Mouse (Mus musculus) spleen, postnatal 14 days (tissue): ENCODE measurements around the gene Fgf13.

Source experiments
- DNase-seq, 2 experiments: peaks; one replicate each; pipeline ENCODE4 v3.0.0; 2021 to 2022; ENCODE audit warnings: low spot score in 2 of 2

The Fgf13 gene

GRCm38 (mm10) chrX:59567695-59568431 is at the start of gene Fgf13:
Gene Fgf13 (minus strand): TSS chrX:59568071.
- peak in 1 of 2 experiments; percentile 6 for DNase-seq

GRCm38 (mm10) chrX:59606535-59606934 is 38.7 kb upstream of the Fgf13 start:
- no peak for DNase-seq

- no peak for DNase-seq
Measured at GRCm38 (mm10) chrX:59589050-59589449, 21.2 kb upstream of the Fgf13 start.

GRCm38 (mm10) chrX:59585508-59586186 is 17.8 kb upstream of the Fgf13 start:
- no peak for DNase-seq

GRCm38 (mm10) chrX:59584034-59584433 is 16.2 kb upstream of the Fgf13 start:
- no peak for DNase-seq

- peak in 1 of 2 experiments; percentile 4 for DNase-seq
Measured at GRCm38 (mm10) chrX:59566826-59567694, 811 bp downstream of the Fgf13 start.

- no peak for DNase-seq
Measured at GRCm38 (mm10) chrX:59566017-59566679, 1.7 kb downstream of the Fgf13 start.

- DNase-seq = no peak
Measured at GRCm38 (mm10) chrX:59547931-59548330, 19.9 kb downstream of the Fgf13 start.

GRCm38 (mm10) chrX:59508273-59508672 is 59.6 kb downstream of the Fgf13 start:
- DNase-seq = no peak

- no peak for DNase-seq
Measured at GRCm38 (mm10) chrX:59493388-59493787, 74.5 kb downstream of the Fgf13 start.

- no peak for DNase-seq
Measured at GRCm38 (mm10) chrX:59485426-59485825, 82.4 kb downstream of the Fgf13 start.

GRCm38 (mm10) chrX:59402596-59403285 is 165.1 kb downstream of the Fgf13 start:
- no peak for DNase-seq

- no peak for DNase-seq
Measured at GRCm38 (mm10) chrX:59290916-59291411, 276.9 kb downstream of the Fgf13 start.

GRCm38 (mm10) chrX:59251576-59251975 is 316.3 kb downstream of the Fgf13 start:
- no peak for DNase-seq

GRCm38 (mm10) chrX:59243752-59244151 is 324.1 kb downstream of the Fgf13 start:
- DNase-seq = no peak

GRCm38 (mm10) chrX:59243176-59243575 is 324.7 kb downstream of the Fgf13 start:
- no peak for DNase-seq

GRCm38 (mm10) chrX:59241460-59241747 is 326.5 kb downstream of the Fgf13 start:
- DNase-seq = no peak

- no peak for DNase-seq
Measured at GRCm38 (mm10) chrX:59240683-59241459, 327.0 kb downstream of the Fgf13 start.

- DNase-seq = no peak
Measured at GRCm38 (mm10) chrX:59220675-59221074, 347.2 kb downstream of the Fgf13 start.

- DNase-seq = no peak
Measured at GRCm38 (mm10) chrX:59201146-59201545, 366.7 kb downstream of the Fgf13 start.
